Mouse (Mus musculus) heart, adult 2 months (tissue): Measurements from ENCODE around the gene Borcs5. TPM values are rescaled to one million over a fixed set of nuclear protein-coding genes. Genes with fewer than 3 reads are reported as not detected.

Source experiments
- DNase-seq, 2 experiments: peaks; one replicate each; pipeline ENCODE4 v3.0.0; 2021
- H3K27ac ChIP-seq: fragments of 200-600 bp; 2 replicates; pipeline ENCODE4 v1.8.1; 2022
- H3K27me3 ChIP-seq: fragments of 200-500 bp; 2 replicates; pipeline ENCODE4 v1.6.1; 2012; ENCODE audit warnings: mild to moderate bottlenecking, low read length, inconsistent platforms, mixed read lengths; ENCODE audit not compliant: control insufficient read depth, insufficient read depth
- H3K36me3 ChIP-seq: fragments of 200-500 bp; 2 replicates; pipeline ENCODE4 v1.6.1; 2012; ENCODE audit warnings: low read length, inconsistent platforms; ENCODE audit not compliant: control insufficient read depth, insufficient read depth
- H3K4me1 ChIP-seq: fragments of 200-500 bp; 2 replicates; pipeline ENCODE4 v1.6.1; 2011; ENCODE audit warnings: low read length; ENCODE audit not compliant: control insufficient read depth, insufficient read depth
- H3K4me3 ChIP-seq: fragments of 200-600 bp; 2 replicates; pipeline ENCODE4 v1.8.1; 2022
- H3K79me2 ChIP-seq: fragments of 200-500 bp; replicated peaks from 2 replicates; pipeline ENCODE4 v1.6.1; 2012; ENCODE audit warnings: mild to moderate bottlenecking, inconsistent platforms, low read length, moderate library complexity, mixed read lengths; ENCODE audit not compliant: control insufficient read depth, insufficient read depth
- H3K9ac ChIP-seq: fragments of 200-500 bp; 2 replicates; pipeline ENCODE4 v1.6.1; 2012; ENCODE audit warnings: low read depth, mild to moderate bottlenecking, control low read depth, inconsistent platforms, low read length, mixed read lengths
- CTCF ChIP-seq: fragments of 200-600 bp; IDR thresholded peaks from 2 replicates; pipeline ENCODE4 v1.8.1; 2022; ENCODE audit warnings: antibody characterized with exemption, mild to moderate bottlenecking, moderate library complexity
- EP300 ChIP-seq: fragments of 200-500 bp; IDR thresholded peaks from 2 replicates; pipeline ENCODE4 v1.6.1; 2011; ENCODE audit warnings: low read depth, low read length, control low read depth; ENCODE audit not compliant: insufficient read depth
- POLR2A ChIP-seq: fragments of 200-500 bp; IDR thresholded peaks from 2 replicates; pipeline ENCODE4 v1.6.1; 2011; ENCODE audit warnings: mild to moderate bottlenecking, low read depth, low read length, control low read depth; ENCODE audit not compliant: insufficient read depth
- WGBS: fragments of 180-500 bp; shearing (Covaris S2); methylation state at CpG from one replicate; pipeline ENCODE4 v1.1.7; 2018; 5-methylcytosine and 5-hydroxymethylcytosine counted together
- intact Hi-C: fragments of 180-260 bp; cut with DNase I; formaldehyde crosslinking; loops from one replicate; pipeline ENCODE4 v1.15.1; 2025
- long read RNA-seq: library from polyadenylated mRNA; stranded (forward); transcript quantifications from one replicate; pipeline ENCODE4 v2.0.0, GENCODE M21; 2021
- polyA plus RNA-seq: library from polyadenylated mRNA; depleted of rRNA; stranded (reverse); fragments of >200 nt; gene quantifications from 2 replicates; pipeline ENCODE4 v1.2.3, GENCODE M21; 2012; rRNA removed
- total RNA-seq, 2 experiments: library from RNA; stranded (reverse); gene quantifications; 2 replicates each; pipeline ENCODE4 v1.2.3; 2021

Borcs5 gene
- total RNA-seq (10 to 100 TPM in 1 of 2 experiments, 1 to 10 TPM in 1; 9.9 to 11.5 TPM), polyA plus RNA-seq (10.5 and 13.0 TPM in 2 replicates)
- long read RNA-seq, transcript Borcs5-201 (4 exons, 1,764 nt): major isoform, 21 of 23 reads
- long read RNA-seq, partial matches to known transcripts: 1 of 23 reads
- long read RNA-seq, other reads (novel, unspliced or antisense): 1 of 23 reads

DNA sequence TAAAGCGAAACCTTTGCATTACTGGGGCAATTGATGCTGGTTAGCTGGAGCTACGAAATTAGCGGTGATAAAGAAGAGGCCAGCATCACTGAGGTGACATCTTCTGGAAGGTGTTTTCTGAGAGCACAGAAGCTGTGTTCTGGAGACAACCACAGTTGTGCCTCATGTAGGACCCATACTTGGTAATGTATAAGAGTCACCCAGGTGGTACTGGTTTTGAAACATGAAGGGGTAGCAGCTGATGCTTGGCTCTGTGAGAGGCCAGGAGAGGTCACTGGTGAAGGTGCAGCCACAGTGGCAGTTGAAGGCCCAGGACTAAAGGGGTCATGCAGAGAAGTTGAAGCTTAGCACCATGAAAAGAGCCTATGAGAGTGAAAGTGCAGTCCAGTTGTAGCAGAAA is at the start of gene Borcs5:
Gene Borcs5 (plus strand): TSS at position 301 of the 400 bp plus-strand sequence.
- TF ChIP-seq CTCF: no peak
- no peak for TF ChIP-seq POLR2A
- TF ChIP-seq EP300: no peak
- no peak within 1 kb of the TSS for H3K27ac ChIP-seq
- no peaks in the 10 kb centered on the region for H3K79me2 ChIP-seq
- intact Hi-C loops: no loop called here
- H3K27me3 ChIP-seq: no peaks in the 10 kb centered on the region
- WGBS: 92% methylated on average over 3 of the region's 3 CpGs
- no peak for DNase-seq
- no peaks in the 10 kb centered on the region for H3K4me1 ChIP-seq
- no peak within 1 kb of the TSS for H3K4me3 ChIP-seq
- H3K36me3 ChIP-seq: no peaks in the 10 kb centered on the region
- no peak within 1 kb of the TSS for H3K9ac ChIP-seq

DNA sequence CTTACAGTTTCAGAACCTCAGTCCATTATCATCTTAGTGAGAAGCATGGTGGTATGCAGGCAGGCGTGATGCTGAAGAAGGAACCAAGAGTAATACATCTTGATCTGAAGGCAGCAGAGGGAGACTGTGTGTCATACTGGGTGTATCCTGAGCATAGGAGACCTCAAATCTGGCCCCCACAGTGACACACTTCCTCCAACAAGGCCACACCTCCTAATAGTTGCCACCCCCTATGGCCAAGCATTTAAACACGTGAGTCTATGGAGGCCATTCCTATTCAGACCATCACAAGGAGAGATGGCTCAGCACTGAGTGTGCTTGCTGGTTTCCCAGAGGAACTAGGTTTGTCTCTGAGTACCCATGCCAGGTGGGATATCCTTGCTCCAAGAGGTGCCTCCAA is 47.7 kb upstream of the Borcs5 start:
- Histone ChIP-seq H3K4me1 (peaks cover 3% of the 10 kb centered on the region), H3K4me3 (no peak overlapping the region), H3K9ac (no peak overlapping the region), H3K79me2 (no peaks in the 10 kb centered on the region), H3K36me3 (no peaks in the 10 kb centered on the region), H3K27me3 (0 out of 2 replicates have a peak, but pooled peaks cover 1% of the 10 kb centered on the region), H3K27ac (no peak overlapping the region)
- no peak for TF ChIP-seq CTCF
- no peak for TF ChIP-seq POLR2A
- no peak for TF ChIP-seq EP300
- no peak for DNase-seq
- 97% methylated on average over 2 of the region's 2 CpGs for WGBS
- intact Hi-C loops: no loop called here

DNA sequence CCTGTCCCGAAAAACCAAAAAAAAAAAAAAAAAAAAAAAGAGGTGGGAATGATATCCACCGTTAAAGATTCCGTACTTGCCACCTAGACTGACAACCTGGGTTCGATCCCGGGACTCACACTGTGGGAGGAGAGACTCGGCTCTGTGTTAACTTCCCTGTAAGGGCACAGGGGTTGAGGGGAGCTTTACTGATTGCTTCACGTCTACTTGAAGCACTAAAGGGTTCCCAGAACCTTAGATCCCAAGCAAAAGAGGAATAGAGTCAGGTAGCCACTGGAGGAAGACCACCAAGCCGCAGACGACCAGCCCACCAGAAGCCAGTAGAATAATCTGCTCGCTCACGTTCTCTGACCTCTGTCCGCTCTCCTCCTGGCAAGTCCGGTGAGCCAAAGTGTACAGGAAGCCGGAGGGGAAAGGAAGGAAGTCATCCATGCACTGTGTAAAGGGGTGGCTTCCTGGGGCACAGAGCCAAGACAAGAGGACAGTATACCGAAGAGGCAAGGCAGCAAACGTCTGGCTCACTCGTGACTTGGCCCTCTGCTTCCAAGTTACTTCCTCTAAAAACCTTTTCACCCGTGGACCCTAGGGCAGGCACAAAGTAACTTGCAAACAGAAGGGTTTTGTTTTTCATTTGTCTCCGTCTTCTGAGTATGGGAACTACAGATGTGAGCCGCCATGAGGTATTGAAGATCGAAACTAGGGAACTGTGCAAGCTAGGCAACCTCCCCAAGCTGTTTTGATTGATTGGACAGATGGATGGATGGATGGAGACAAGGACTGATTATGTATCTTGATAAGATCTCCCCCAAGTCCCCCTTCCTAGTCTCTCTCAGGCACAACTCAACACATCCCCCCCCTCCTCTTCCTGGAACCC is 44.5 kb upstream of the Borcs5 start:
- TF ChIP-seq POLR2A: no peak
- TF ChIP-seq CTCF: no peak
- TF ChIP-seq EP300: peak; percentile 85
- Histone ChIP-seq H3K27ac (no peak overlapping the region; the same call in 1 of the 2 replicates), H3K4me1 (peaks cover 3% of the 10 kb centered on the region), H3K79me2 (no peaks in the 10 kb centered on the region), H3K36me3 (no peaks in the 10 kb centered on the region), H3K4me3 (peak overlapping the region; percentile 31), H3K9ac (no peak overlapping the region), H3K27me3 (no peaks in the 10 kb centered on the region)
- WGBS: 39% methylated on average over 21 of the region's 21 CpGs
- peak; percentile 72 to 78 for DNase-seq
- intact Hi-C loops: loop anchor here (2.0 kb wide), 1 partner anchor 18 kb away; no protein-coding TSS in a partner anchor

DNA sequence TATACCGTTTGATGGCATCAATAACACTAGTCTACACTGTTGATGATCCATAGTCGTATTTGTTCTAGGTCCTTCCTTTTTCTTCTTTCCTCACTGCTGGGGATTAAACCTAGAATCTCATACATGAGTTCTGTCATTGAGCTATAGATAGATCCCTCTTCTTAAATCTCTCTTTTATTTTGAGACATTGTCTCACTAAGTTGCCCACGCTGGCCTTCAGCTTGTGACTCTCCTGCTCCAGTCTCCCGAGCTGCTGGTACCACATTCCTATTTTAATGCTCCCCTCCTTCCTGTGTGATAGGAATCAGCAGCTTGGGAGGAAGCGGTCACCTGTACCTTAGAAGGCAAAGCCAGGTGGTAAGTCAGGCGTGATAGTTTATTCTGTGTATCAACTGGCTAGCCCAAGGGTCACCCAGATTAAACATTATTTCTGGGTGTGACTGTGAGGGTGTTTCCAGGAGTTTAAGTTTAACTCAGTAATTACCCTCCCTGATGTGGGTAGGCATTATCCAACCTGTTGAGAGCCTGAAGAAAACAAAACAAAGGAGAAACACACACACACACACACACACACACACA is 41.6 kb upstream of the Borcs5 start:
- H3K9ac ChIP-seq: no peak overlapping the region
- peaks cover 3% of the 10 kb centered on the region for H3K4me1 ChIP-seq
- H3K79me2 ChIP-seq: no peaks in the 10 kb centered on the region
- no peak overlapping the region for H3K27ac ChIP-seq
- no peak for TF ChIP-seq POLR2A
- TF ChIP-seq EP300: no peak
- TF ChIP-seq CTCF: no peak
- H3K36me3 ChIP-seq: no peaks in the 10 kb centered on the region
- 89% methylated on average over 6 of the region's 6 CpGs for WGBS
- H3K27me3 ChIP-seq: no peaks in the 10 kb centered on the region
- intact Hi-C loops: no loop called here
- no peak overlapping the region for H3K4me3 ChIP-seq
- DNase-seq: no peak

DNA sequence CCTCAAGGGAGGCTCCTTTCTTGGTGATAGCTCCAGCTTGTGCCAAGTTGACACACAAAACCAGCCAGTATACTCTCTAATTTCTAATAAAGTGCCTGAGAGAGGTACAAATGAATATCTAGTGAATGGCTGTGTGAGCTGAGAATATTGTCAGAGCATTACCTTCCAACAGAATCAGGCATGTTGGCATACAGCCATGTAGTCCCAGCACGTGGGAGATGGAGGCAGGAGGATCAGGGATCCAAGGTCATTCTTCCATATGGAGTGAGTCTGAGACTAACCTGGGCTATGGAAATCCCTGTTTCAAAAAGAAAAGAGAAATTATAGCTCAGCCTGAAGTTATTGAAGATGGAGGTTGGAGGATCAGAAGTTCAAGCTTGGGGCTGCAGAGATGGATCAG is 40.1 kb upstream of the Borcs5 start:
- H3K27me3 ChIP-seq: no peaks in the 10 kb centered on the region
- DNase-seq: no peak
- peaks cover 3% of the 10 kb centered on the region for H3K4me1 ChIP-seq
- H3K36me3 ChIP-seq: no peaks in the 10 kb centered on the region
- no peak overlapping the region for H3K4me3 ChIP-seq
- H3K9ac ChIP-seq: no peak overlapping the region
- no peak overlapping the region for H3K27ac ChIP-seq
- TF ChIP-seq CTCF: no peak
- no peak for TF ChIP-seq POLR2A
- TF ChIP-seq EP300: no peak
- WGBS: 53% methylated on average over 1 of the region's 1 CpGs
- no peaks in the 10 kb centered on the region for H3K79me2 ChIP-seq
- intact Hi-C loops: no loop called here

DNA sequence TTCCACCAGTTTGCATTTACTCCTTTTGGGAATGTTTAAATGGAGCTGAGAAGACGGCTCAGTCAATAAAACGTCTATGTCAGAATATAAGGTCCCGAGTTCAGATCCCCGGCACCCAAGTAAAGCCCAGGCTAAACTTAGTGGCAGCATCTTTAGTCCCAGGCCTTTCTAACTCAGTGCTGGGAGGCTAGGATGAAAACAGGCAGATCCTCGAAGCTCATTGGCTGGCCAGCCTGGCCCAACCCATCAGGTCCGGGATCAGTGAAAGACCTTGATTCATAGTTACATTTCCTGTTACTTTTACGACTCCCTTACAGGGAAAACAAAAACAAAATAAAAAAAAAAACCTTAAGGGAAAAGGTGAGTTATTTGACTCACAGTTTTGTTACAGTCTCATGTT is 38.2 kb upstream of the Borcs5 start:
- DNase-seq: no peak
- Histone ChIP-seq H3K27me3 (no peaks in the 10 kb centered on the region), H3K9ac (no peak overlapping the region), H3K27ac (no peak overlapping the region), H3K4me3 (no peak overlapping the region), H3K79me2 (no peaks in the 10 kb centered on the region), H3K36me3 (no peaks in the 10 kb centered on the region), H3K4me1 (no peaks in the 10 kb centered on the region; the same call in 1 of the 2 replicates)
- TF ChIP-seq CTCF (no peak), EP300 (no peak), POLR2A (no peak)
- intact Hi-C loops: no loop called here
- WGBS: 72% methylated on average over 7 of the region's 7 CpGs
